Mouse (Mus musculus): ENCODE results near the gene Slc4a1.

Gene Slc4a1

DNA sequence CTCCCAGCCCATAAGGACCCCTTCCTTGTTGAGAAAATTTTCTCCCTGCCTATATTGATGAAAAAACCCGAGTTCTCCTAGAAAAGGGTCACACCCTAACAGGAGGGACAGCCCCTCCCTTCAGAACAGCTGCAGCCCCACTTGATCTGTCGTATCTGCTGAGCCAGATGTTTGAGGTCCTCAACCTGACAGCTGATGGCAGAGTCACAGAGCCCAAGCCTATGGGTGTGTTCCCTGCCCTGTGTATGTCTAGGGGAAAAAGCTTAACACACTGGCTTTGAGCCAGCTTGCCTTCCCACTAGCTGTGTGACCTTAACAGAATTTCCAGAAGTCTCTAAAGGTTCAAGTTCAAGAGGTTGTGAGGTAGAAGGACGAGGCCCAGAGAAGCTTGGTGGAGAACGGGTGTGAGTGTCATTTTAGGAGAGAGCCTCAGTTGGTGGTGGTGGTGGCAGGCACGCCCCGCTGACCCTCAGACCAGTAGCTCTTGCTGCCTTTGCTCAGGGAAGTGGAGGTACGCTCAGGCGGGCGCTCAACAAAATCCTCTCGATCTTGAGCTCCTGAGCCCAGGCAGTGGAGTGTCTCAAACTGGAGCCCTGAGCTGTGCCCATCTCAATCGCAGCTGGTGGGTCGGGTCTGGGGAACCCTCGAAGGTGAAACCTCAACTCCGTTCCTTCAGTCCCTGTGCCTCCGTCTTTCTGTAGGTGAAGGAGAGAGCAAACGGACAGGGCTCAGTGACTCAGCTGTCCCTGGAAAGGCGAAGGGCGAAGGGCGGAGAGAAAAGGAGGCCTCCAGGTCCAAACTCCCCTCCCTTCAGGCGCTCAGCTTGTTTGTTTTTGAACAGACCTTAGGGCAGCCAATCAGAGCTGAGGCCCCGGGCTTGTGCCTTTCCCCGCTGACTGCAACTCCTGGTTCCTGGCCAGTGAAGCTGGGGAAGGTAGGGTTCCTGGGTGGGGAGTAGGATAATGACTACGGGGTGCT, 9.5 kb upstream of the Slc4a1 start:
- peak; percentile 75 to 86 for DNase-seq (ENCODE audit: low spot score in 2 of 2)

DNA sequence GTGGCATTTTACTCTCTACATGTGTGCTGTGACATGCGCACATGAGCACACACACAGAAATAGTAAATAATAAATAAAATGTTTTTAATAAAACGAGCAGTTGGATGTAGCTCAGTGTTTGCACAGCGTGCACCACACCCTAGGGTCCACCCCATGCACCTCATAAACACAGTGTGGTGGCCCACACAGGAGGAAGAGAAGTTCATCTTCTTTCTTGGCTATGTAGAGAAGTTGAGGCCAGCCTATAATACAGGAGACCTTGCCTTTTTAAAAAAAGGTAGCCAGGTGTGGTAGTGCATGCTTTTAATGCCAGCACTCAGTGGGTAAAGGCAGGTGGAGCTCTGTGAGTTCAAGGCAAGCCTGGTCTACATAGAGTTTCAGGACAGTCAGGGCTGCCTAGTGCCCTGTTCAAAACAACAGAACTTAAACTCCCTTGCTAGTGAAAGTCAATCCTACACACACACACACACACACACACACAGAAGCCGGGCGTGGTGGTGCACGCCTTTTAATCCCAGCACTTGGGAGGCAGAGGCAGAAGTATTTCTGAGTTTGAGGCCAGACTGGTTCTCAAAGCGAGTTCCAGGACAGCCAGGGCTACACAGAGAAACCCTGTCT, 8.2 kb upstream of the Slc4a1 start:
- peak in 1 of 2 experiments; percentile 29 for DNase-seq (ENCODE audit: low spot score in 2 of 2)

DNA sequence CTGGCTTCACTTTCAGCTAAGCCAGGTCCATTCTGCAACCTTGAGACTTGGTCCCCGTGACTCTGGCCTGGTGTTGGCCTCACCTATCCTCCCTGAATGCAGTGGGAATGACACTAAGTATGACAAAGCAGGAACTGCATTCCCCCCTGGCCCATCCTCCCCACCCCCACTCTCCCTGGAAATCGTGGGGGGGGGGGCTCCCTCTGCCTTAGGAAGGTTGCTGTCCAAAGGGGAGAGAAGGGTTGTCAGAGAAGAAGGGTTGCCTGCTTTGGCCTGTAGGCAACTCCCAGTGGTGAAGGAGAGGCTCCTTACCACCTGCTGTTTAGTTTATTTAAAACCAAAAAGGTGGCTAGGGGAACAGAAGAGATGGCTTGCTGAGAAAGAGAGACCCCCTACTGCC, 7.6 kb upstream of the Slc4a1 start:
- DNase-seq (ENCODE audit: low spot score in 2 of 2) = no peak

DNA sequence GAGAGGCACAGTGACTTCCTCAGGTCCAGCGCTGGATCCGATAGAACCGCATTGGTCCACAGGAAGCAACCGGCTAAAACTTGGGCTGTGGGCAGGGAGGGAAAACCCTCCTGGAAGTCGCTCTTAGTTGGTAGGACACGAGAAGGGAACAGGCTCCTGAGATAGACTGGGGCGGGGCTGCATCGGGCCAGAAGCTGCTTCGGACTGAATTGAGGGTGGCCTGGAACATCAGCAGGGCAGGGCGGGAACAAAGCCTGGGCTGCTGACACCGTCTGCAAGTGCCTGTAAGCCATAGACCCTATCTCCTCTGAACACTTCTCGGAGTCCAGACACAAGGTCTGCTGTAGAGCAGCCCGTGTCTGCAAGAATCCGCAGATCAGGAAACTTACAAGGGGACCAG, 6.9 kb upstream of the Slc4a1 start:
- peak; percentile 37 to 55 for DNase-seq (ENCODE audit: low spot score in 2 of 2)

GRCm38 (mm10) chr11:102371926-102372685, 6.1 kb upstream of the Slc4a1 start:
- no peak for DNase-seq (ENCODE audit: low spot score in 2 of 2)

GRCm38 (mm10) chr11:102370285-102370684, 4.3 kb upstream of the Slc4a1 start:
- DNase-seq (ENCODE audit: low spot score in 2 of 2) = no peak

- DNase-seq (ENCODE audit: low spot score in 2 of 2) = no peak
Measured at GRCm38 (mm10) chr11:102369263-102369662, 3.3 kb upstream of the Slc4a1 start.

DNA sequence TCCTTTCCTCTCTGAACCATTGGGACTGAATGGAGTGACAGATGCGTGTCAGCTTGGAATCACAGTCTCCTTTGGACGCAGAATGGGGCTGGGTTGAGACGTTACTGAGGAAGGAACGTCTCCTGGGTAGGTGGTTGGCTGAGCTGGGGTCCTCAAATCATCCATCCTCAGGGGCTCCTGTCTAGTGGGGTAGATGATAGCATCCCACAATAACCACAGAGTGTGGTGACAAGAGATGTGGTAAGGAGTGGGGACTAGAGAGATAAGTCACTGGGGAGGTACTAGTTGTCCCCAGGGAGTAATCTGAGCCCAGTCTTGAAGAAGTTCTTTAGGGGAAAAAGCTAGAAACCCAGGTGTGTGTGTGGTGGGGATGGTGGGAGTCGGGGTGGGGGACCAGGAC, 2.3 kb upstream of the Slc4a1 start:
- no peak for DNase-seq (ENCODE audit: low spot score in 2 of 2)

DNA sequence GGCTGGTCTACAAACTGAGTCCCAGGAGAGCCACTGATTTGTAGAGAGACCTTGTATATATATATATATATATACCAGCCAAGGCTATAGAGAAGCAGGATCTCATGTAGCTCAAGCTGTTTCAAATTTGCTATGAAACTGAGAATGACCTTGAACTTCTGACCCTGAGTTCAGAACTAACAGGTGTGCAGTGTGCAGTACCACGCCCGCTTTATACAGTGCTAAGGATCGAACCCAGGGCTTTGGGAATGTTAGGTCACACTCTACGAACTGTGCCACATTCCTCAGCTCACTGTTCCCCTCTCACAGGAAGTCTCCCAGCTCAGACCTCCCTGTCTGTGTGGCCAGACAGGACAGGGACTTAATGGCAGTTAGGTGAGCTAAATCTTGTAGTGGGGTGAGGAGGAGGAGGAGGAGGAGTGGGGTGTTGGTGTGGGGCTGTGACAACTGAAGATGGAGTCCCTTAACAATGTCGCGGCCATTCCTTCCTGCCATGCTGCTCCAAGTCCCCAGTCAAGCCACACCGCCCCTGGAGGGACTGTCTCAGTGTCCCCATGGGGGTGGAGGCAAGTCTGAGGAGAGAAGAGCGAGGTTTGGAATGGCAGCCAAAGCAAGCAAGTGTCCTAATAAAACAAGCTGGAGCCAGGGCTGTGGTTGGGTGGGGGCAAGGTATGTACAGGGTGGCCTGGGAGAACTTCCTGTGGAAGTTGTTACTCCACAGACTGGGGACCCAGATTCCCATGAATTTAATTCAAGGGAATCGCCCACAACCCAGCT, 1.7 kb upstream of the Slc4a1 start:
- no peak for DNase-seq (ENCODE audit: low spot score in 2 of 2)

DNA sequence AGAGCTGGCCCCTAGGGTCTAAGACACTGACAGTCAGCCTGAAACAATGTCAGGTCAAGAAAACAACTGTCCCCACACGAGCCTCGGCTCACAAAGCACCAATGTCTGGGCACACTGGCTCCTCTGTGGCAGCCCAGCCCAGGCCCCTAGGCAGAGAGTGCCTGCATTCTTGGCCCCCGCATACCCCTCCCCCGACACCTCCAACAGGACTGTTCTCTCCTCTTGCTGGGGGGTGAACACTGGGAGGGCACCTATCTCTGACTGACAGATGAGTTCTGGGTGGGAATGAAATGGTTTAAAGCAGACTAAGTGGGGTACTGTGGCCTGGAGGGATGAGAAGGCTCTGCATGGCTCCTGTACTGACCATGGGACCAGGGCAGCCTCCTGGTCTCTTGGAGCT, 304 bp downstream of the Slc4a1 start:
- no peak for DNase-seq (ENCODE audit: low spot score in 2 of 2)

GRCm38 (mm10) chr11:102364570-102365371, 1.2 kb downstream of the Slc4a1 start:
- peak; percentile 54 to 73 for DNase-seq (ENCODE audit: low spot score in 2 of 2)

DNA sequence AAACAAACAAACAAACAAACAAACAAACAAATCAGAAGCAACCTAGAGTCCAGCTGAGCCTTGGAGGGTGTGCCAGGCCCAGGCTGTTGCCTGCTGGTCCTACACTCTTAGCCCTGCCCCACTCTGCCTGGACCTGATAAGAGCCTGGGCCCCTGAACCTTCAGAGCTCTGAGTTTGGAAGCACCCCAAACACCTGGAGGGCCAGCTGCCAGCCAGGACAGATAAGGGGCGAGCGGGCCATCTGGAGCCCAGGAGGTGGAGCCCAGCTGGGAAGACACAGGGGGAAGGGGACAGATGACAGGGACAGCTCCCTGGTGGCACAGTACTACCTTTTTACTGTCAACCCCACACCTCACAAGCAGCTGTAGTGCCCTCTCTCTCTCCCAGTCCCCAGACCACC, 2.4 kb downstream of the Slc4a1 start:
- peak; percentile 71 to 83 for DNase-seq (ENCODE audit: low spot score in 2 of 2)

DNA sequence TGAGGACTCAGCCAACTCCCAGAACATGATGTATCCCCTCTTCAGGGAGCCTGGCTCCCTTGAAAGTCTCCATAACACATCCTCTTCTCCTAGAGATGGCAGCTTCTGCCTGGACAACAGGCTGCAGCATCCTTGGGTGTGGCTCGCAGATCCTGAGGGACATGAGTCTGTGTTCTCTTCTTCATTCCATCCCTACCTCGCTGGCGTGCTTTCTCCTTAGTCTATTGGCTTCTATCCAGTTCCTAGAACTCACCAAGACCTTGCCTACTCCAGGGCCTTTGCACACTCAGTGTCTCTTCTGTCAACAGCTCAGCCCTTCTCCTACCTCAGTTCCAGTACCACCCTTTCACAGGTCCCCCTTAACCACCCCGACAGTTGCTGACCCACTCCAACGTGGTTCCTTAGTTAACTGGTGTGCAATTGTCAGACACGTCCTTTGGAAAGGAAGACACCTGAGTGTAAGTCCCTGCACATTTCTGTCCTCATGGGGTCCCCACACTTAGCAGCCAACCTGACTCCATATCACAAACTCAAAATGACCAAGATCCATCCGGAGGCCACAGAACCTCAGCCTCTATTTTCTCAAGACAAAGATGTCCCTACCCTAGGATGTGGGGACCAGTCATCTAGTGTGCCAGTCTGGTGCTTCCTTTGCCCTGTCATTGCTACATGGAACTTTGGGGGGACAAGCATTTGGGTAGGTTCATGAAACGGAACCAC, 4.1 kb downstream of the Slc4a1 start:
- DNase-seq (ENCODE audit: low spot score in 2 of 2) = no peak

DNA sequence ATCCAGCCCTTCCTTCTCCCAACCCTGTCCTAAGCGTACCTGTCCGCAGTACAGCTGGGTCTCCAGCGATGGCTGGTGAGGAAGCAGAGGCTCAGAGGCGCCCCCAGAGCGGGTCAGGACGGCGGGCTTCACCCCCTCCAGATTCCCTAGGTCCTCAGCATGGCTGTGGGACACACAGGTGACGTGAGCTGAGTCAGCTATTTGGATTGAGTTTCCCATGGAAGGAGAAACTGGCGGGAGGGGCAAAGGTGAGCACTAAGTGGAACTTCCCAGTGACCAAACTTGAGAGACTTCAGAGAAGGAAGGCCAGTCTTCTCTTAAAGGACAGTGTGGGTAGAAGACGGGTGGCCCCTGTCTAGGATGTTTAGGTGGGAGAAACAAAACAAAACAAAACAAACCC, 7.6 kb downstream of the Slc4a1 start:
- DNase-seq (ENCODE audit: low spot score in 2 of 2) = no peak

DNA sequence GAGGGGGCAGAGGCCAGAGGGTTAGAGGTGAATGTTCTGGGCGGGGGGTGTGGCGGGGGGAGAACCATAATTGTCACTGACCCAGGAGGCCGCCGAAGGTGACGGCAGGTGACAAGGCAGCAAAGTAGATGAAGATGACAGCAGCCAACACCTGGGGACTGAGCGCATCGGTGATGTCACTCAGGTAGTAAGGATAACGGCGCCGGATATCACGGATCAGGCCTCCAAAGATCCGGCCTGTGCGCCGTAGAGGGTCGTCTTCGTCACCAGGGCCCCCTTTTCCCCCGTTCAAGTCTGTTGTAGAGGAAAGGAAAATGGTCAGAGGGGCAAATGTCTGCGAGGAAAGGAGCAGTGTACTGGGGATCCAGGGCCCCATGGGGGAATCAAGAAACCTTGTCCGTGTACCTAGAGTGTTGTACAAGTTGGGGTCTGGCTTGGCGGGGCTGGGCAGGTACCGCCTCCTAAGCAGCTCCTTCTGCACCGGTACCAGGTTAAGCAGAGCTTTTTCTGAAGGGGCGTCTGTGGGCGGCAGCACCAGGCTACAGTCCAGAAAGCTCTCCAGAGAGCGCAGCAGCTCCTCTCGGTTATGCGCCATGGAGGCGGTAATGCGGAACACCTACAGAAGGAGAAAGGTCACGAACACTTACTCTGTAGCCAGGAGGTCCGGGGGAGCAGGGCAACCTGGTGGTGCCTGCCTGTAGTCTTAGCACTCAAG, 9.2 kb downstream of the Slc4a1 start:
- DNase-seq (ENCODE audit: low spot score in 2 of 2) = no peak

DNA sequence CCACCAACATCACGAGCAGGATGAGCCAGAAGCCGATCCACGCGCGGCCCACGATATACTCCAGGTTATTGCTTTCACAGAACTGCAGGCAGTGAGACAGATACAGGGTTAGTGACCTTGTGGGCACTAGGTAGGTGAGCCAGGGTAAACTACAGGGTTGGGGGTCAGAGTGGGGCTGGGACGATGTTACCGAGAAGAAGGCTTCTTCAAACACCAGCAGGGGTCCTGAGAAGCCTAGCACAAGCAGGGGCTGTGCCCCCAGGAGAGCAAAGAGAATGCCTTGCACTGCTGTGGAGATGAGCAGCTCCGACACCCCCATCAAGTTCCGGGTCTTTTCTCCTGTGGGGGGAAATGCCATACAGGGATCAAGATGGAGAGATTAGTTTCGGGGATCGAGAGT, 9.8 kb downstream of the Slc4a1 start:
- DNase-seq (ENCODE audit: low spot score in 2 of 2) = no peak

DNA sequence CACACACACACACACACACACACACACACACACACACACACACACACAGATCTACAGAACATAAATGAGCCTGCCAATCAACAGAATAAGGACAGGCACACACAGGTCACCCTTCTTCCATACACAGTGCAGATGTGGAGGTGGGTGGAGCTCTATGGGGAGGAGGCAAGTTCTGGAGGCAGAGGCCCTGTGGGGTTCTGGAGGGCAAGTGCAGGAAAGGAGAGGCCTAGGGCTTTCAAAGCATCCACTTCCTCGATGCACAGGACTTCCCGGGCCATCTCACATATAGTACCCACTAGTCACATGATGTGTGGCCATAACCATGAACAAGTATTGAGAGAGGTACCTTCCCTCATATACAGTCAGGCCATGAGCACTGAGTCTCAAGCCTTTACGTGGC, 10.5 kb downstream of the Slc4a1 start:
- no peak for DNase-seq (ENCODE audit: low spot score in 2 of 2)

GRCm38 (mm10) chr11:102353021-102353431, 13.0 kb downstream of the Slc4a1 start:
- DNase-seq (ENCODE audit: low spot score in 2 of 2) = no peak

DNA sequence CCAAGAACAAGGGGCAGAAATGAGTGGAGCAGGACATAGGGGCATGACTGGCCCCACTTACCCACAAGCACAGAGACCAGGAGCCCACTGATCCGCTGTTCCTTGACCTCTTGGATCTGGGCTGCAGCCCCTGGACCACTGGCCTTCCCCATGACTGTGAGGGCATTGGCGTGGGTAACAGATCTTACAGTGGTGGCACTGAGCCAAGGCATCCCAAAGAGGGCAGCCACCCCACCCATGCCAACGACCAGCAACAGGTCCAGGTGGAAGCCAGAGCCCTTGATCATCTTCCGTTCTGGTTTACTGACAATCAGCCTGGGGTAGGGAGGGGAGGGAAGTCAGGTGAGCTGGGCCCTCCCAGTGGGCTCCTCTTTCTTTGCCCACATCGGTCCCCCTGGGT, 13.6 kb downstream of the Slc4a1 start:
- no peak for DNase-seq (ENCODE audit: low spot score in 2 of 2)

Data from spleen, postnatal 36 days (tissue).